ENCODE assay signal across 9 mouse cellular contexts in the genomic region with DNA sequence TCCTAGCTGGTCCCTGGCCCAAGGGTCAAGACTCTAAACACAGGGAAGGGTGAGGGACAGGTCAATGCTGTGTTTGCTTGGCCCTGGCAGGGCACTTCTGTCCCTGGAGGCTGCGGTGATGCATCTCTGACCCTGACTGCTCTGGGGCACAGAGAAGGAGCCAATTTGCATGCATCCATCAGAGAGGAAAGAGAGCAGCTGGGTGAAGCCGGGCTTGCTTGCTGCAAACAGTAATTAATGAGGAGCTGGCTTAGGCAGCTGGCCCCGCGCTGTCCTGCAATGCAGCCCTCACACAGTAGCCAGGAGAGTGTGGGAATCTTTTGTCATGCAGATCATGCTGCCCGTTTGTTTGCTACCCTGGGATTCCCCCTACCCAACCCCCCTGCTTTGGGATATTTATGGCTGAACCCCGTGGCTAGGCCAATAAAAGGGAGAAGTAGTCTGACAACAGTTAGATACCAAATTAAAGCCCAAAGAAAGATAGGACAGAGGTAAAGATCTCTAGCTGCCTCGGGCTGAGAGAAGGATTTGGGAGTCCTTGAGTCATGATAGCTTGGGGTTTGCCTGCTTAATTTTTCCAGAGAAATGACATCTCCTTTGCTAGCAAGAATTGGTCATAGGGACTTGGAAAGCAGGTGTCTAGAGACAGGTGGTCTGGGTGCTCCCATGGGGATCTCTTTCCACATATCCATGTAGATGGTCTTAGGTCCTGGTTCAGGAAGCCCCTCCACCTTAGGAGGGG. TPM values are rescaled to one million over a fixed set of nuclear protein-coding genes. Genes with fewer than 3 reads are reported as not detected.
DNase-seq lines count a peak whose midpoint lies in the region; ATAC-seq and TF ChIP-seq lines count a peak whose summit lies in the region.
"Had no signal": no experiment of that assay in that cellular context is flagged by ENCODE, and none has a peak within 500 bp of the region (broad histone marks: within the 10 kb centered on the region; RNA-seq: fewer than 3 reads in every experiment).

No protein-coding gene starts in this region.

- 0 out of 2 replicates have a peak overlapping the region, but pooled peaks have one; percentile 1 for H3K9ac ChIP-seq in neural tube, embryonic 11.5 days (ENCODE audit: low read length)
- no peak overlapping the region for H3K9ac ChIP-seq in intestine, embryonic 15.5 days

- intact Hi-C loops in left cerebral cortex, adult 2 months (cut with DNase I) = no loop called here

- H3K4me1 ChIP-seq in hindbrain, embryonic 10.5 days (replicated peaks) = peaks cover 33% of the 10 kb centered on the region
- peaks cover 13% of the 10 kb centered on the region for H3K4me1 ChIP-seq in neural tube, embryonic 11.5 days (ENCODE audit: control insufficient read depth, insufficient read depth, low read length)
- H3K4me1 ChIP-seq in intestine, embryonic 15.5 days (replicated peaks) = no peaks in the 10 kb centered on the region

- H3K4me2 ChIP-seq in neural tube, embryonic 11.5 days (ENCODE audit: low read depth) = peak overlapping the region; percentile 9; the same call in 1 of the 2 replicates
- H3K4me2 ChIP-seq in intestine, embryonic 15.5 days (replicated peaks) = no peak overlapping the region

- H3K9me3 ChIP-seq in hindbrain, embryonic 10.5 days = no peaks in the 10 kb centered on the region
- no peaks in the 10 kb centered on the region for H3K9me3 ChIP-seq in neural tube, embryonic 11.5 days (ENCODE audit: control insufficient read depth, low read length)
- no peaks in the 10 kb centered on the region for H3K9me3 ChIP-seq in intestine, embryonic 15.5 days

- H3K4me3 ChIP-seq in hindbrain, embryonic 10.5 days = 0 out of 2 replicates have a peak overlapping the region, but pooled peaks have one; percentile 6
- H3K4me3 ChIP-seq in neural tube, embryonic 11.5 days (ENCODE audit: low read depth, low read length) = no peak overlapping the region
- H3K4me3 ChIP-seq in intestine, embryonic 15.5 days (replicated peaks) = no peak overlapping the region
- H3K4me3 ChIP-seq in left cerebral cortex, adult 2 months = no peak overlapping the region

- H3K27me3 ChIP-seq in hindbrain, embryonic 10.5 days (ENCODE audit: insufficient read depth, poor library complexity, severe bottlenecking) = peaks cover 14% of the 10 kb centered on the region
- no peaks in the 10 kb centered on the region for H3K27me3 ChIP-seq in neural tube, embryonic 11.5 days (ENCODE audit: control insufficient read depth, insufficient read depth, low read length)
- no peaks in the 10 kb centered on the region for H3K27me3 ChIP-seq in intestine, embryonic 15.5 days (replicated peaks)

- H3K27ac ChIP-seq in hindbrain, embryonic 10.5 days = peak overlapping the region; percentile 84
- H3K27ac ChIP-seq in neural tube, embryonic 11.5 days (ENCODE audit: low read depth, low read length) = peak overlapping the region; percentile 79
- H3K27ac ChIP-seq in intestine, embryonic 15.5 days = no peak overlapping the region
- H3K27ac ChIP-seq in left cerebral cortex, adult 2 months = no peak overlapping the region

- ATAC-seq in neural tube, embryonic 11.5 days (ENCODE audit: insufficient read depth, low FRiP score, low TSS enrichment) = peak; percentile 92
- no peak for ATAC-seq in intestine, embryonic 15.5 days
- no peak for ATAC-seq in cerebellum, adult (ENCODE audit: insufficient number of reproducible peaks, low FRiP score, low TSS enrichment)

- no peak for TF ChIP-seq POLR2A in brain, embryonic 14.5 days (IDR thresholded peaks at IDR 0.05; ENCODE audit: borderline replicate concordance, extremely low read depth, insufficient read depth, insufficient read length, poor library complexity, severe bottlenecking)

- peak; percentile 44 to 45 for DNase-seq in cerebellum, postnatal 10 days
- DNase-seq in cerebellum, postnatal 36 days = no peak
- DNase-seq in brain, embryonic 14.5 days (ENCODE audit: low read depth) = peak; percentile 97
- DNase-seq in hindbrain, embryonic 10.5 days (ENCODE audit: low spot score) = peak; percentile 85
- DNase-seq in neural tube, embryonic 11.5 days (ENCODE audit: low spot score) = peak; percentile 86
- DNase-seq in left cerebral cortex, adult 2 months (ENCODE audit: extremely low spot score in 1 of 2, low spot score in 2 of 2) = no peak
- DNase-seq: right cerebral cortex, postnatal 25 days had no signal

- H3K36me3 ChIP-seq in hindbrain, embryonic 10.5 days = 0 out of 2 replicates have a peak, but pooled peaks cover 15% of the 10 kb centered on the region
- H3K36me3 ChIP-seq in neural tube, embryonic 11.5 days (ENCODE audit: control insufficient read depth, insufficient read depth, low read length) = peaks cover 4% of the 10 kb centered on the region; the same call in 1 of the 2 replicates
- H3K36me3 ChIP-seq in intestine, embryonic 15.5 days = no peaks in the 10 kb centered on the region

- no peak for TF ChIP-seq CTCF in brain, embryonic 14.5 days (IDR thresholded peaks at IDR 0.05; ENCODE audit: borderline replicate concordance, extremely low read depth, insufficient read depth, insufficient read length)
- TF ChIP-seq CTCF in left cerebral cortex, adult 2 months (IDR thresholded peaks at IDR 0.05) = no peak

- 1% methylated on average over 7 of the region's 7 CpGs for WGBS in hindbrain, embryonic 10.5 days
- 0% methylated on average over 7 of the region's 7 CpGs for WGBS in neural tube, embryonic 11.5 days
- 2% methylated on average over 7 of the region's 7 CpGs for WGBS in intestine, embryonic 15.5 days

RNA-seq across cellular contexts. Expression of a gene that starts 35.1 kb away (rescaled TPM):
- polyA plus RNA-seq in brain, embryonic 14.5 days (2012; rRNA removed) = 19.6 and 23.4 TPM in 2 replicates
- 10.2 and 18.0 TPM in 2 replicates for polyA plus RNA-seq in hindbrain, embryonic 10.5 days (2016; fragmentation: Nextera tagmentation; extraction: Ambion mirVana)
- 33.5 and 42.7 TPM in 2 replicates for polyA plus RNA-seq in neural tube, embryonic 11.5 days (2014; fragmentation: Nextera tagmentation; extraction: Ambion mirVana)
- polyA plus RNA-seq in intestine, embryonic 15.5 days (2015; fragmentation: Nextera tagmentation; extraction: Ambion mirVana) = 2.2 and 3.1 TPM in 2 replicates
- total RNA-seq in left cerebral cortex, adult 2 months (2021) = 10 to 100 TPM; 22.9 to 27.7 TPM

RNA-seq across cellular contexts. Expression of a gene that starts 42.1 kb away (rescaled TPM):
- 12.4 and 15.9 TPM in 2 replicates for polyA plus RNA-seq in brain, embryonic 14.5 days (2012; rRNA removed)
- 19.4 and 24.4 TPM in 2 replicates for polyA plus RNA-seq in hindbrain, embryonic 10.5 days (2016; fragmentation: Nextera tagmentation; extraction: Ambion mirVana)
- polyA plus RNA-seq in neural tube, embryonic 11.5 days (2014; fragmentation: Nextera tagmentation; extraction: Ambion mirVana) = 23.1 and 26.2 TPM in 2 replicates
- polyA plus RNA-seq in intestine, embryonic 15.5 days (2015; fragmentation: Nextera tagmentation; extraction: Ambion mirVana) = 15.7 and 18.4 TPM in 2 replicates
- 10 to 100 TPM; 47.8 to 51.7 TPM for total RNA-seq in left cerebral cortex, adult 2 months (2021)

RNA-seq across cellular contexts. Expression of a gene that starts 47.3 kb away (rescaled TPM):
- 259 and 273 TPM in 2 replicates for polyA plus RNA-seq in brain, embryonic 14.5 days (2012; rRNA removed)
- 244 and 296 TPM in 2 replicates for polyA plus RNA-seq in hindbrain, embryonic 10.5 days (2016; fragmentation: Nextera tagmentation; extraction: Ambion mirVana)
- 307 and 321 TPM in 2 replicates for polyA plus RNA-seq in neural tube, embryonic 11.5 days (2014; fragmentation: Nextera tagmentation; extraction: Ambion mirVana)
- 177 and 197 TPM in 2 replicates for polyA plus RNA-seq in intestine, embryonic 15.5 days (2015; fragmentation: Nextera tagmentation; extraction: Ambion mirVana)
- total RNA-seq in left cerebral cortex, adult 2 months (2021) = 100 to 1,000 TPM; 132 to 135 TPM

Comparison
In these comparisons a context has a peak if more than half of its experiments do, and no peak if none do; other contexts are left out.
1. DNase-seq: peak in cerebellum, postnatal 10 days (2 of 2), brain, embryonic 14.5 days (single experiment), hindbrain, embryonic 10.5 days (single experiment) and neural tube, embryonic 11.5 days (single experiment); none in cerebellum, postnatal 36 days (0 of 2) and left cerebral cortex, adult 2 months (0 of 2).
2. H3K27ac ChIP-seq: peak in hindbrain, embryonic 10.5 days (single experiment) and neural tube, embryonic 11.5 days (single experiment); none in intestine, embryonic 15.5 days (single experiment) and left cerebral cortex, adult 2 months (single experiment).